Mouse (Mus musculus) frontal cortex, adult (tissue): ENCODE measurements around the gene Mgat5.
A peak's percentile ranks its signal among the peaks of the same experiment; 100 is the strongest.

Experiments
- ATAC-seq: cut with Nextera tagmentation; 2 replicates; pipeline ENCODE4 v1.9.2; 2017; ENCODE audit warnings: mild to moderate bottlenecking, moderate library complexity, mixed read lengths; ENCODE audit not compliant: low TSS enrichment

The Mgat5 gene

DNA sequence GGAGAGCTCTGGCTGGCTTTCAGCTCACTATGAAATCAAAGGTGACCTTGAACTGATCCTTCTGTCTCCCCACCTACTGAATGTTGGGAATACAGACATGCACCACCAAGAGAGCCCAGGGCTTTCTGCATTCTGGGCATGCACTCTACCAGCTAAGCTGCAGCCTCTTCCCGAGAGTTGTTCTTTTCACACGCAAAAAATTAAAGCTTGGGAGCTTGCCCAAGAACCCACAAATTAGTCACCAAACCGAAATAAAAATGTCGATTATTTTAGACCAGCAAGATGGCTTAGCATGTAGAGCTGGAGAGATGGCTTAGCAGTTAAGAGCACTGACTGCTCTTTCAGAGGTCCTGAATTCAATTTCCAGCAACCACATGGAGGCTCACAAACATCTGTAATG is 230.0 kb downstream of the Mgat5 start:
- 0 out of 2 replicates have a peak, but pooled peaks have one; percentile 35 for ATAC-seq

DNA sequence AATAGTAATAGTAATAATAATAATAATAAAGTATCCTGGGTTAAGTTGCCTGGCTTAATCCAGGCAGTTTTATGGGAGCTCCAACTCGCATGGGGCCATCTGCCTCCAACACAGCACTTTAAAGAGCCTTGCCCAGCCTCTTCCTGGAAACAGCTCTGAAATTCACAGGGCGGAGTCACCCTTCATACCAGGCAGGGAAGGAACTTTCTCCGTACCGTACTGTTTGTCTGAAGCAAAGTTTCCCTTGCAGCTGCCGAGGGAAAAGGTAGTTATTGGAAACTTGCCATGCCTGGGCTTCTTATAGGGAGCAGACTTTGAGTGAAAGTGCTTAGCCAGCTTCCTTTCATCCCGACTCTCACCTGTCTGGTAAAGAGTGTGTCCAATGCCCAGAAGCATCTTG is 232.3 kb downstream of the Mgat5 start:
- ATAC-seq, result no peak

DNA sequence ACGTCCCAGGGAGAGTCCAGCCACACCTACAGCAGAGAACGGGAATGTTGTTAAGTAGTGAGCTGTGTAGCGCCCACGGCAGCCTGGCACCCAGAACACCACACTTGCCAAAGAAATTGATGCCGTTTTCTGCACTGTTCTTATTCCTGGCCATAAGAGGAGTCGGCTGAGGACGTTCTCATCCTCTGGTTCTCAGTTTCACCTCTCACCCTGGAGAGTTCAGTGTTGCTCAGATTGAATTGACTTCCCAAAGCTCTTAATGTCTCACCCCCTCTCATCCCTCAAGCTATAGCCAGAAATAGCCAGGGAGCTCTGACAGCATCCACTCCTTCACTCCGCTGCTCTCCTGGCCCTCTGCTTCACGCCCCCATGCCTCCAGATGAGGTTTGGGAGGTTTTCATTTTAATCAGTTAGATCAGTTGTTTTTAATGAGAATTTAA is 234.7 kb downstream of the Mgat5 start:
- ATAC-seq, result peak; percentile 82

DNA sequence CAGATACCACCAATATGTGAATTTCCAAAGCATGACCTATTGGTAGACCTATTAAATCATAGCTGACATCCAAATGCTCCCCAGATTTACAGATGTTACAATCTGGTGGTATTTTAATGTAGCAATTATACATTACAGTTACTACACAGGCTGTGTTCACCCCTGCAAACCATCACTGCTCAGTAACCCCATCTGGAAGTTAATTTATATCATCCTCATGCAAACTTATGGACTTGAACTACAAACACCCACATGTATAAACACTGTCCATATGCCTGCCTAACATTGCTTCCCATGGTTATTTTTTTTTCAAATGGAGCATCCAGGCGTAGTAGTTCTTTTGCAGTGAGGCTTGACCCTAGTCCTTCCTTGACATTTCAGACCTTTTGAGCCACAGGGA is 236.2 kb downstream of the Mgat5 start:
- ATAC-seq, result no peak

DNA sequence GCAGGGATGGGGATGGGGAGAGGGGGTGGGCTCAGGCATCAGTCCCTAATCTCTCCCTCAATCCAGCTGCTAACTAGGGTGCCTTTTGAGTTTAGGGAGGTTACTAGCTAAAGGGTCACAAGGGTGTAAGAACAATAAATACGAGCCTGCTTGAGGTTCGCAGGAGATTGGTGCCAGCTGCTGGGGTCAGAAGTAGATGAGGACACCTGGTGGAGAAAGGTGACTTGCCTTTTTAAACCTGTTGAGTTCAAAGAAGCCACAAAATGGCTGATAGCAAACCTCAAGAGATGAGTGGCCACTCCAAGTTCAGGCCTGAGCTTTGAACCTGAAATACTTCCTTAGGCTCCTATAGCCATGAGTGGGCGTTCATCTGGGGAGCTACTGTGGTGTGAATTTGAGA is 236.9 kb downstream of the Mgat5 start:
- no peak for ATAC-seq

DNA sequence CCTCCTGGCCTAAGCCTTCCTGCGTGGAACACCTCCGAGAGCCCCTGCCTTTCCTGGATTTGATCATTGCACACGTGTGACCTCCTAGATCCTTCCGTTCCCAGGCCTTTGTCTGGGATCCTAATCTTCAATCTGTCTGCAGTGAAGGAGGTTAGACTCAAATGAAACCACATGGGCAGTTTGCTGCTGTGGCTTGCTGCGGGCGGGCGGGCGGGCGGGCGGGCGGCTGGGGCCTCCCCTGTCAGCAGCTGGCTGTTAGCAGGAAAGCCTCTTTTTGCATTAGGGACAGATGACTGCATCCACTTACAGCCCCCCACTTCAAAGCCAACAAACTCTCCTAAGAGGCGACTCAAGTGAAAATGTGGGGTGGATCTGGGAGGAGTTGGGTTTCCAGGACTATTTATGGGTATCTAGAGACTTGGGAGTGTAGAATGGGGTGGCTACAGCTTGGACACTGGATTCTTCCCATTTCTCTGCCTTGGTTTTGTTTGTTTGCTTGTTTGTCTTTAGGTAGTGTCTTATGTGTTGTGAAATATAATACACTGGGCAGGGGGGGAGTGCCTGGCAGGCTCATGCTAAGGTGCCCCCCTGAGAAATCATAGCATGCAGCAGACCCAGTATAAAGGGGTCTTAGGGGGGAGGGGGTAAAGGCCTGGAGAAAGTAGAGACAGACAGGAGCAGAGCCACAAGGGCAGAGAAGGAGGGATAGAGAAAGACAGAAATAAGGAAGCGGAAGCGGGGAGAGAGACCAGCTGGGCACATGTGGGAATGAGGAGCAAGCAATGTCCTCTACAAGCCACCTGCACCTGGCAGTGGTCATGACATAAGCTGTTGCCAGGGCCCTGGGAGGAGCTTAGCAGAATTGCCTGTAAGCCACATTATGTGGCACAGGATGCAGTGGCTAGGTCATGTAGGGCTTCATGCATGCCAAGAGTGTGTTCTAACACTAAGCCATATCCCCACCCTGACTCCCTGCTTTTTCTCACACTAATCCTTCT is 238.4 kb downstream of the Mgat5 start:
- ATAC-seq, result no peak

DNA sequence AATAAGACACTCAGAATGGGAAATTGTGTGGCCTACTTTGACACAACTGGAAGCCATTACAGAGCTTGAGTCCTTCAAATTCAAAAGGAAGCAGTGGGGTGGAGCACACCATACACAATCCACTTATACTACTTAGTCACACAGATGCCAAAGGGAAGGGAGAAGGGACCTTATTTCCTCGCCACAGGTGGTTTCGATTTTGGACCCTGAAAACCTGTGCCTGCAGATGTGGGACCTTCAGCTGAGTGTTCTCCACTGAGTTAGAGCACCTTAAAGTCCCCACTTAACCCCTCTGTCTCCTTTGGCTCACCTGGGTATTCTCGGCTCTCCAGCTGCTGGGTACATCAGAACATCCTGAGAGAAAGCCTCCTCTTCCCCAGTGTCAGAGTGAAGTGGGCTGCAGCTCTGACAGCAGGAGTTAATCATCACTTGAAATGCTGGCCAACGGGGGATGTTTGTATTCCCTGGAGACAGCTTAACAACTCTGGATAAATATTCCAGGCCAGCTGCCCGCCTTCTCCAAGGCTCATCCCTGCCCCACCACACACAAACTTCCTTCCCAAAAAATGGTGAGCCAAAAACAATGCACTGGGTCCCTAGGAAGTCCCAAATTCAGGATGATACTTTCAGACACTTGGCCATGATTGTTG is 240.1 kb downstream of the Mgat5 start:
- ATAC-seq, result no peak

DNA sequence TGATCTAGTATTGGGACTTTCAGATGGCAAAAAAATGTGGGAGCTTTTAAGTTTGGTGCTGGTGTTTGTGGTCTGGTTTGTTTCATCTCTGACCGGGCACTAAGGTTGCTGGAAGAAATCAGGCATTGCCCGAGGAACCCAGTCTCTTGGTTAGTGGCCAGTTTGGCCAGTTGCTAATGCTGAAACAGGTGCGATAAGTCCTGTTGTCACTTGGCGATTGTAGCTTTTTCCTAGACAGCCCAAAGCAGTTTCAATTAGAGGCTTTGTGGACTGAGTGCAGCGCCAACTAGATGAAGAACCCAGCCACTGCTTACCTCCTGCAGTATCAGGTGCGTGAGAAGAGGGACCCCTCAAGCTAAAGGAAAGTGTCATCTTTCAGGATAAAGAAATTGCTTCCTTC is 248.6 kb downstream of the Mgat5 start:
- ATAC-seq, result no peak

DNA sequence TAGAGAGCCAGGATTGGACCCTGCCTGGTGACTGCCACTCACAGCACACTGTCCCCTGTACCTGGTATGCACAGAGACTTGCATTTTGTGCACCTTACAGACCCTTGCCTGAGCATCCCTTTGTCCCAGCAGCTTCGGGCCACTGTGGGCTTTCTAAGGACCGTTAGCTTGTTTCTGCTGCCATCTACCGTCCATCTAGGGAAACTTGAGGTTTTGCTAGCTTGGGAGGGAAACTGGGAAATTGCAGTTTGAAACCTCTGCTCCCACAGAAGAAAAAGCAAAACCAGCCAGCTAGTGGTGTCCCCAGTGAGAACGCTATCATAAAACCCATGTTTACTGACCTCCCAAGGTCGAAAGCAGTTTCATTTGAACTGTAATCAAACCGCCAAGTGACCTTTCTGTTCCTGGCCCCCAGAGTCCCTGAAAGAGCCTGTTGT is 254.2 kb downstream of the Mgat5 start:
- peak; percentile 66 for ATAC-seq

DNA sequence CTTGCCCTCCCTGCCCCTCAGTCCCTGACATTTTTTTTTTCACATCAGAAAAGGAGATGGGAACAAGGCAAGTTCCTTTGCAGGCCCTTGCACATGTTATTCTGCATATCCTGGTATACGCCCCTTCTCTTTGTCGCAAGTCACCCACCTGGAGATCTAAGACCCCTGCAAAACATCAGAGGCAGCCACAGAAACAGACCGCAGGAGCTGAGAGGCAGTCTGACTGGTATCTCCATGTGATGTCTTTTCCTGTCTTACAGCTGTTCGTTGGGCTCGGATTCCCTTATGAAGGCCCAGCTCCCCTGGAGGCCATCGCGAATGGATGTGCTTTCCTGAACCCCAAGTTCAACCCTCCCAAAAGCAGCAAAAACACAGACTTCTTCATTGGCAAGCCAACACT is 254.8 kb downstream of the Mgat5 start:
- no peak for ATAC-seq

DNA sequence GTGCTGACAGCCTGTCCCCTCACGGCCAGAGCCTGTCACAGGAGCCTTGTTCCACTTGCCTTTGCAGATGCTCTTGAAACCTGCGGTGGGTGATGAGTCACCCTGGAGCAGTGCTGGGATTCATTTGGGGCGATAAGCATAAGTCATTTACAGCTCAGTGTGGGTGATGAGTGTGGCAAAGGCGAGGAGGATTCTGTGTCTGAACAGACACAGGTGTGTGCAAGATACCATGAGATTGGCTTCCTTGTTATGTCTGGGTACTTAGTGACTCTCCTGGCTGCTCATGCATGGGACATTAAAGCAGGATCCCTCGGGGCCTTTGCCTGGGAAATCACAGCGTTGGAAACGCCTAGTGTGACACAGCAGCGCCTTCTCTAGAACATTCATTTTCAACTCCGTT is 256.2 kb downstream of the Mgat5 start:
- peak; percentile 71 for ATAC-seq

DNA sequence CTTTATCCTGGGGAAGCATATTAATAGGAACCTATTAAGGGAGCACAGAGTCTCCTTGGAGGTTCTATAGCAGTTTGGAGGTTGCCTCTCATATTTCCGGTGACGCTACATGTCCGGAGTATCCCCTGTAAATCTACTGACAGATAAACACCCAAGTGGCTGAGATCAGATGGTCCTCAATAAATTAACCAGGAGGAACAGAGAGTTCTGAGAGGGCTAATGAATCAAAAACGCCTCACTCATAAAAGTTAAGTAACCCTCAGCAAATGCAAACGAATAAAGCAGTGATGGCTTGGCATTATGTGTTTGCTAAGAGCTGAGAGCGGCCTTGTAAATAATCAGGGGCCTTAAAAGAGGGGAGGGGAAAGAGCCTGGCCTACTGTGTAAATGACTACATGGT is 259.2 kb downstream of the Mgat5 start:
- no peak for ATAC-seq

DNA sequence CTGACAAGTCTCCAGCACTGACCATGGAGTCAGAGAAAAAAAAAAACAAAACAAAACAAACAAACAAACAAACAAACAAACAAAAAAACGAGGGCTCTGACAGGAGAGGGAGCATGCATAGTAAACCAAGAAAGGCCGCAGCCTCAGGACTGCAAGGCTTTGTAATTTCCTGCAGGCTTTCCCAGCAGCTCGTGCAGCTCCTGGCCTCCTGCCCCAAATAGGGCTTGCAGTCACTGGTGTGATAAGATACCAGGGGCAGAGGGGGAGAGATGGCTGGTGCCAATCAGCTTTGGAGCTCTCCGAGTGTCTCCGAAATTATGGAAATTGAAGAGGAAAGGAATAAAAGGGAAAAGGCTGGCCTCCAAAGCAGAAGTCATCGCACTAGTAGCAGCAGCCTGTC is 260.5 kb downstream of the Mgat5 start:
- ATAC-seq, result no peak

DNA sequence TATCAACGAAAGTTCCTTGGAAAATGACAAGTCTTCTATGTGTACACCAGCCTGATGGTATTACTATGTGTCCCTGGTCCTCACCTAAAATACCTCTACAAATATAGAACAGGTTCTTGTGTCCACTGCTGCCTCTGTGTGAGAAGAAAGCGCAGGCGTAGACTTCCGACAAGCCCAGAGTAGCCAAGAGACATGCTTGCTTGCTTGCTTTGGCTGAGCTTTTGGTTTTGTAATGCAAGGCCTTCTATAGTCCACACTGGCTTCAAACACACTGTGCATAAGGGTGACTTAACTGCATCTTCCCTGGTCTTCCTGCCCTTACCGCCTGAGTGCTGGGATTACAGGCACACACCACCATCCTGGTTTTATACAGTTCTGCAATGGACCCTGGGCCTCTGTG is 262.4 kb downstream of the Mgat5 start:
- ATAC-seq, result peak; percentile 78; the same call in 1 of the 2 replicates

DNA sequence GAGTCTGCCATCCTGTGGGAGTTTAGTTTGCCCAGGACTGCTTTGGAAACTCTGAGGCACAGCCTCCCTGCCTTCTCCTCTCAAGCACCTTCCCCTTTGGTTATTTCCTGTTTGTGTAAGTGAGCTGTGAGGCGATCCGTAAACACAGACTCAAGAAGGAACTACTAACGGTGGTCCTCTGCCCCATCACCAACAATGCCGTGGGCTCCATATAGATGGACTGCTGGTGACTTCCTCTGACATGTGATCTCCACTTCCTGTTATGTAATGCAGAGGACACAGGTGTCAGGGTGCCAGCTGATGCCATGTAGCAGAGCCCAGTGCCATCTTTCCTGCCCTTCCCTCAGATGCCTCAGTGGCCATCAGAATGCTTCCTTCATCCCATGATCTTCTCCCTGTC is 265.4 kb downstream of the Mgat5 start:
- no peak for ATAC-seq

DNA sequence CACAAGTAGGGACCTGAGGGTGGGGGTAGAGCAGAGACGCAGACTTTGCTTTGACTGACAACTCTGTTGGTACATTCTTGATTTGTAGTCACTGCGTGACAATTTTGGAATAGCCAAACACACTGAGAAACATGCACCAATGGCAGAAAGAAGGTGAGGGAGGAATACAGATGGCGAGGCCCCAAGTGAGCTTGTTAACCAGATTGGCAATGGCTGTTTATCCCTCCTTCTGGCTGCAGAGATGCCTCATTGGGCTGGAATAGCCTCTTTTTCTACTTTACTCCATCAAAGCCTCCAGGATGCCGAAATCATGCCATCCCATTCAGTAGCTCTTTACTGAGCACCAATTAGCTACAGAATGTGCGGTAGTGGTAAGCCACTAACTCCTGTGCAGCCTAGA is 270.9 kb downstream of the Mgat5 start:
- peak; percentile 13; the same call in 1 of the 2 replicates for ATAC-seq

DNA sequence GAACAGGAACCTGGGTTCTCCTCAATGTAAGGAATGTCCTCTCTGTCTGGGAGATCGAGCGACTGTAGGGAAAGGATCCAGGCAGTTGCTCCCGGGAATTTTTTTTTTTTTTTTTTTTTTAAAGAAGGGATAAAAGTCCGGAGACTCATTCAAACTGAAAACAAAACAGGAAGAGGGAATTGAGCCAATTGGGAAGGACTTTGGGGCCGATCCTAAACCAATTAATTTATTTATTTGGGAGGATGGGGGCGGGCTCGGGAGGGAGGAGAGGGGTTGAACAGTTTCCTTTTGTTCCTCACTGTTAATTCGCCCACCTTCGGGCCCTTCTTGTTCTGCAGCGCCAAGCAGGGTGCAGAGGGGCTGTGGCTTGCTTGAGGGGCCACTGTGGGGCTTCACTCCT is 278.1 kb downstream of the Mgat5 start:
- no peak for ATAC-seq

DNA sequence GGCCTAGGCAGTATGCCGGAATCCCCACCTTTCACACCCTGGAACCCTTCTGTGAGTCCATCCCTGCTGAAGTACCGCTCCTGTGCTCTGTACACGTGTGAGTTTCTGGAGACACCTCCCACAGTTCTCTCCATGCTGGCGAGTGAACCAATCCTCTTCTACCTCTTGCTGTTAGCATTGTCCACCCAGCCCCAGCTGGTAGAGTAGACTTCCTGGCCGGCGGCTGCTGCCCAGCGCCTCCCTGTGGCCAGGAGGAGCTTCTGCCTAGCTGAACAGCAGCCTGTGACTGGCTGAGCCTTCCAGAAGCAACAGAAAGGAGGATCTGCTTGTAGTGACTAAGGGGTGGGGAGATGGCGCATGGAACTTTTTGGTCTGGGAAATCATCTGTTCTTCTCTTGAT is 279.4 kb downstream of the Mgat5 start:
- peak; percentile 29 for ATAC-seq

DNA sequence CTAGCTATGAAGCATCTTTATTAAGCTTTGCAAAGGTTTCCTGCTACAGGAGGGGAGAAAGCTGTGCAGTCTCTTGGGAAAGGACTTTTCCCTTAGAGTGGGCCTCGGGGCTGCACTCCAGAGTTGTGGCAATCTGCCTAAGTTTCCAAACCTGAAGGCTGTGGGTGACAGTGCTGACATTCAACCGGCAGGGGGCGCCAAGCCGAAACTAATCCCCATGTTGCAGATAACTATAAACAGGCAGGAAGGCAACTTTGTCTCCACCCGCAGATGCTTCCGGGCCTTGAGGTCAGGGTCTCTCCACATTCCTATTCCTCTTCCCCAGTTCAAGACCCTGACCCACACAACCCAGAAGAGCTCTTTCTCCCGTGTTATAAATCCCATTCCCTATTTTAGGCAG is 280.0 kb downstream of the Mgat5 start:
- ATAC-seq, result peak; percentile 36; the same call in 1 of the 2 replicates

DNA sequence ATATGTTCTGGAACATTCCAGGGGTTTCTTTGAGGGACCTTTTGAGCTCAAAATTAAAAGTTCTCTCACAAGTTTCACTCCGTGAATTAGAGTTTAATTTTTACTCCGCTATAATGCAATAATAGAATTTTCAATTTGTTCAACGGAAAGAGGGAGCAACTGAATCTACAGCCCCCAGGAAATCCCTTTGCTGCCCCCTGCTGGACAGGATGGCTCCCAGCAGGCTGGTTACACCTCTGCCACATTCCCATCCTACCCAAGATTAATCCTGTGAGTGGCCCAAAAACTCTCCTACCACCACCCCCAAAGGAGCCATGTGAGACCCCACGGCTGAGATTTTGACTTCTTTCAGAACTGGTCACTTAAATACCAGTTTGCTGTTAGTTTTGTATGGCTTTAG is 282.3 kb downstream of the Mgat5 start:
- 0 out of 2 replicates have a peak, but pooled peaks have one; percentile 36 for ATAC-seq

DNA sequence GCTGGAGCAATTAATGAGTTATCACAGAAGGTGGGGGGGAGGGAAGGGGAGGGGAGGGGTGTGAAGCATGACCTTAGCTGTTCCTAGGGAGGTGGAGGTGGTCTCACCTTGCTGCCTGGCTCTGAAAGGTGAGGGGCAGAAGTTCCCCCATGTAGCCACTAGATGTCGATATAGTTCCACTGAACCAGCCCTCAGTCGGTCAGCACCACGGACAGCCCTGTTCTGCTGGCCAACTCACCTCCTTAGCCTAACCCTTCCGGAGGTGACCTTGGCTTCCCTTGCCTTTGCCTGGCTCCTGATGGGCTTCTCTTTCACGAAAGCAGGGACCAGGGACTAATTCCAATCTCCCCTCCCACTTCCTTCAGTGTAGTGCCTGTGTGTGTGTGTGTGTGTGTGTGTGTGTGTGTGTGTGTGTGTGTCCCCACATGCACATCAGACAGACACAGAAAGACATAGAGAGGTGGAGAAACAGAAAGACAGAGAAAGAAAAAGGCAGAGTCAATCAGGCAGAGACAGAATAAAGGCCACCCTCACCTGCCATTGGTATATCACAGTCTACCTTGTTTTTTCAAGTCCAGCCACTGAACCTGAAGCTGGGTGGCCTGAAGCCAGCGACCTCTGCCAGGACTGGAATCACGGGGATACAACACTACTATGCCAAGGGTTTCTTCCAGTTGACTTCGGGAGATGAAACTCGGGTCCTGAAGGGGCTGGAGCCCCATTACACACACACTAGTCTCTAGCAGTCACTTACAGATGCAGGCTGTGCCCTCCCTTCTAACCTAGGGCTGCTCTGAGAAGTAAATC is 292.1 kb downstream of the Mgat5 start:
- peak; percentile 72 for ATAC-seq

DNA sequence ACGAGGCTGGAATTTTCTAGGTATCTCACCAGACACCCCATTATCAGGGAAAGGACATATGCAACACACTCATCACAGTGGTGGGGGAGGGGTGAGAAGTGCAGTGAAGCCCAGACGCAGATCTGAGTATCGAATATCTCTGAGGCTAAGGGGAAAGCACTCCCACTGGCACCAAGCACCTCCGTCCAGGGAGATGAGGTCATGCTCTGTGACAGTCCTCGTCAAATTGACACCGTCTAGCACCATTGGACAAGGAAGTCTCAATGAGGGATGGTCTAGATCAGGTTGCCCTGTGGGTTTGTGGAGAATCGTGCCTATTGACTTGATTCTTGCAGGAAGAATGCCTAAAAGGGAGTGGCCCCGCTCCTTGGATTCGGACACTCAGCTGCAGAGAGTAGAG is 293.9 kb downstream of the Mgat5 start:
- no peak for ATAC-seq
